Mouse (Mus musculus) forelimb bud, embryonic 11.5 days (tissue): ENCODE measurements around the gene Zwilch.
"Not testable (repeated sequence)": the region's sequence is repeated elsewhere in the genome, so short reads cannot be mapped to it uniquely, and the experiment has no call there.

Source experiments
- DNase-seq: peaks from one replicate; pipeline ENCODE4 v3.0.0-alpha.2; 2012; ENCODE audit warnings: low read depth, low spot score

Gene Zwilch

GRCm38 (mm10) chr9:64172816-64173665, at the start of gene Zwilch, which contains the start of gene Rpl4:
Gene Zwilch (minus strand): TSS chr9:64173104.
Gene Rpl4 (plus strand): TSS chr9:64173375.
- peak; percentile 90 for DNase-seq

DNA sequence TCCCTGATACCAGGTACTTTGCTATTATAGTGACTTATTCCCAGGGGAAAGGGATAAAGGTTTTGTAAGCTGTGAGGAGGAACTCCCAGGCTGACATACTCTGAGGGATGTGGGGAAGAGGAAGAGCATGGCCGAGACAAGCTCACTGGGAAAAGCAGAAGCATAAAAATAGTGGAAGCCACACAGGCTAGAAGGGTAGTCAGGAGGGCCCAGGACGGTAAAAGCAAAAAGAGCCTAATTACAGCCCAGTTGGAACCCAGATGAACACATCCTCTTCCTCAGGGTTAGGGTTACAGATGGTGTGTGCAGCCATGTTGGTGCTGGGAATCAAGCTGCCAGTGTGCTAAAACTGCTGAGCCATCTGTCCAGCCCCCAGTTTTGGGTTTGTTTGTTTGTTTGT, 49.2 kb upstream of the Zwilch start:
- DNase-seq: no peak

DNA sequence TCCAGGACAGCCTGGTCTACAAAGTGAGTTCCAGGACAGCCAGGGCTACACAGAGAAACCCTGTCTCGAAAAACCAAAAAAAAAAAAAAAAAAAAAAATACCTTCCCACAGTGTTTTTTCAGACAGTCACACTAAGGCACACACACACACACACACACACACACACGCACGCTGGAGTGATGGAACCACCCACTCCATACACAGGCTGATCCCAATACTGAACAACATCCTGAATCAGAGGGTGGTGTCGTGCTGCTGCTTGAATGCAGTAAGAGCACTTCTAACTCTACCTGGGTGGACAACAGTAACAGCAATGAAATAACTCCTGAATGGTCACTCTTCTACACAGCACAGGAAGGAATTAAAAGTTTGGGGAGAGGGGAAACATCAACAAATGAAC, 48.6 kb upstream of the Zwilch start:
- no peak for DNase-seq

GRCm38 (mm10) chr9:64220603-64221002, 47.7 kb upstream of the Zwilch start:
- DNase-seq: no peak

GRCm38 (mm10) chr9:64219772-64220420, 47.0 kb upstream of the Zwilch start:
- DNase-seq: no peak

DNA sequence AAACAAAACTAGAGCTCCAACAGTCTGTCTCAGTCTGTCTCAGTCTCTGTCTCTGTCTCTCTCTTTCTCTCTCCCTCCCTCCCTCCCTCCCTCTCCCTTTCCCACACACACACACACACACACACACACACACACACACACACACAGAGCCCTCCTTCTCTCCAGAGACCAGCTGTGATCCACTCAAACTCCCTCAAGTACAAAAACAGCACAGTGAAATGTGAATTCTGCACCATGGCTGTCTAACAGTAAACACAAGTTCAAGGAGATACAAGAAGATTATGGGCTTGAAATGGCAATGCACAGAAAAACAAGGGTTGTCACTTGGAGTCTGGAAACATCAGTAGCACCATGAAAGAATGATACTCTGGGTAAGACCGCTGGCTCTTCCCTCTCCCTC, 46.4 kb upstream of the Zwilch start:
- no peak for DNase-seq

GRCm38 (mm10) chr9:64217887-64218286, 45.0 kb upstream of the Zwilch start:
- DNase-seq: no peak

GRCm38 (mm10) chr9:64216641-64217040, 43.7 kb upstream of the Zwilch start:
- no peak for DNase-seq

GRCm38 (mm10) chr9:64216090-64216489, 43.2 kb upstream of the Zwilch start:
- no peak for DNase-seq

DNA sequence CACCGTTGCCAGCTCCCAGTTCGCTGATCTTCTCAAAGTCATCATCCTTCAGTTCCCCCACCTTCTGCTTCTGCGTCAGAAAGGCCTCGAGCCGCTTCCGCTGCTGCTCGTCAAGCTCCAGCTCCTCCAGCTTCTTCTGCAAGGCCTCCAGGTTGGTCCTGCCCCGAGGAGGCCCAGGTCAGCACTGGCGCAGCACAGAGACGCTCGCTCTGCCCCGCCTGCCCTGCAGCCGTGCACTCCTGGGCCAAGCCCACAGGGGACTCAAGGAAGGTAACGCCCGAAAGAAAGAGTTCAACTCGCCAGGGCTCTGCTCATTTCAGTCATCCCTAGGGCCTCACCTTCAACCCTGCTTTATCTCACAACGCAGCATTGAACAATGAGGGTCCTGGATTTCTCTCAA, 41.5 kb upstream of the Zwilch start:
- DNase-seq: no peak

DNA sequence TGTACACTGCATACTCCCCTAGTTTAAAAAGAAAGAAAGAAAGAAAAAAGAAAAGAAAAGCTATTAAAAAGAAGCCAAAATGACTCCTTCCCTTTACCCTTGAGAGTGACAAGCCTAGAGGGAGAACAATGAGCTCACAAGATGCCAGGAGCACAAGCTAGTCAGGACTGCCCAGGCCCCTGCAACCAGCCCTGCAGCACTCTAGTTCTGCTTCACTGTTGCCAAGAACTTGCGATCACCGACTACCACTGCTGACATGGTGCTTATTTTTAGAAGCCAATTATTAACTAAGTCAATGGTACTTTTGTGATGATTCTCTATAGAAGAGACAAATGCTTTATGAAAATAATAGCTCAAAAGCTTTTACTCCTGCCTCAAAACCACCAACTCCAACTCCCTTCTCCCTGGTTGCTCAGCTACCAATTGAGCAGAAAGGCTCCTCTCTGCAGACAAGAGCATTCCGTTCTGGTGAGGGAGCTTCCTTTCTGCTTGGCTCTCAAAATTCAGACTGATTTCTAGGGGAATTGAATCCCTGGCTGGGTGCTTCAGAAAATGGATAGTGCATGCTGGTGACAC, 34.7 kb upstream of the Zwilch start:
- DNase-seq: no peak

- no peak for DNase-seq
Observed at GRCm38 (mm10) chr9:64202866-64203265, 30.0 kb upstream of the Zwilch start.

- no peak for DNase-seq
Observed at GRCm38 (mm10) chr9:64202331-64202730, 29.4 kb upstream of the Zwilch start.

GRCm38 (mm10) chr9:64199897-64200296, 27.0 kb upstream of the Zwilch start:
- no peak for DNase-seq

- DNase-seq: not testable (repeated sequence)
Observed at GRCm38 (mm10) chr9:64198763-64199418, 26.0 kb upstream of the Zwilch start.

GRCm38 (mm10) chr9:64198068-64198762, 25.3 kb upstream of the Zwilch start:
- DNase-seq: no peak

DNA sequence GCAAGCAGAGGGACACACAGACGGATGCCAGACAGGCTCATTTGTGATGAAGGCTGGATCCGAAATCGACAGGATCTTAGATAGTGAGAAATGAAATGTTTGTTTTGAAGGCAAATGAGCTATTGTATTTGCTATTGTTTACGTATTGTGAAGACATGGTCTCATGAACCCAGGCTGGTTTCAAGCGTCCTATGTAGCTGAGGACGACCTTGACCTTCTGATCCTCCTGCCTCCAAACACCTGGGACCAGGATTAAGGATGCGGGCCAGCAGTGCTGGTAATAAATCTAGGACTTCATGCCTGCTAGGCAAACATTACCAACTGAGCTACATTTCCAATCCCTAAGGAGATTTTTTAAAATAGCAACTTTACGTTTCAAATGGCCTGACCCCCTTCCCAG, 24.6 kb upstream of the Zwilch start:
- DNase-seq: no peak

- no peak for DNase-seq
Observed at GRCm38 (mm10) chr9:64195554-64195953, 22.6 kb upstream of the Zwilch start.

- DNase-seq: no peak
Observed at GRCm38 (mm10) chr9:64193879-64194278, 21.0 kb upstream of the Zwilch start.

GRCm38 (mm10) chr9:64184166-64184840, 11.4 kb upstream of the Zwilch start:
- DNase-seq: no peak

GRCm38 (mm10) chr9:64183295-64183694, 10.4 kb upstream of the Zwilch start:
- DNase-seq: not testable (repeated sequence)
